Mouse (Mus musculus) myocyte (in vitro differentiated cells): Measurements from ENCODE around the gene Eps8. TPM values are rescaled to one million over a fixed set of nuclear protein-coding genes. Genes with fewer than 3 reads are reported as not detected.
A peak's percentile ranks its signal among the peaks of the same experiment; 100 is the strongest.

Experiments
- H3K27me3 ChIP-seq: one replicate; pipeline ENCODE4 v1.6.1; 2011; ENCODE audit not compliant: control insufficient read depth, insufficient read depth, insufficient read length
- H3K36me3 ChIP-seq: one replicate; pipeline ENCODE4 v1.6.1; 2011; ENCODE audit not compliant: control insufficient read depth, insufficient read depth
- H3K4me2 ChIP-seq: one replicate; pipeline ENCODE4 v1.6.1; 2011; ENCODE audit warnings: low read depth, control low read depth
- H3K4me3 ChIP-seq: one replicate; pipeline ENCODE4 v1.5.1; 2011; ENCODE audit warnings: mild to moderate bottlenecking, control low read depth, moderate library complexity
- H3K79me2 ChIP-seq: one replicate; pipeline ENCODE4 v1.6.1; 2011; ENCODE audit not compliant: control insufficient read depth, insufficient read depth
- H3ac ChIP-seq: one replicate; pipeline ENCODE4 v1.6.1; 2011; ENCODE audit not compliant: control insufficient read depth, insufficient read length
- CEBPB ChIP-seq: IDR thresholded peaks from 2 replicates; pipeline ENCODE4 v1.6.1; 2011; ENCODE audit warnings: mild to moderate bottlenecking, moderate library complexity; ENCODE audit not compliant: poor library complexity, insufficient read depth, severe bottlenecking
- E2F4 ChIP-seq: IDR thresholded peaks from one replicate; pipeline ENCODE4 v1.6.1; 2011; ENCODE audit warnings: mild to moderate bottlenecking, control low read depth, moderate library complexity; ENCODE audit not compliant: insufficient read depth
- MAX ChIP-seq: IDR thresholded peaks from one replicate; pipeline ENCODE4 v1.6.1; 2011; ENCODE audit warnings: low read depth, mild to moderate bottlenecking, control low read depth
- MYOD1 ChIP-seq, 3 experiments: IDR thresholded peaks; one replicate each; pipeline ENCODE4 v1.6.1; 2011; ENCODE audit warnings: control low read depth in 2 of 3, low read depth in 2 of 3, mild to moderate bottlenecking in 2 of 3, moderate library complexity in 1 of 3; ENCODE audit not compliant: insufficient read length in 2 of 3, control insufficient read depth in 1 of 3
- MYOG ChIP-seq, 3 experiments: IDR thresholded peaks; one replicate each; pipeline ENCODE4 v1.6.1; 2011; ENCODE audit warnings: control low read depth in 2 of 3, low read depth in 2 of 3, mild to moderate bottlenecking in 2 of 3; ENCODE audit not compliant: insufficient read length in 2 of 3, control insufficient read depth in 1 of 3, insufficient read depth in 1 of 3
- POLR2A ChIP-seq: IDR thresholded peaks from one replicate; pipeline ENCODE4 v1.6.1; 2011; ENCODE audit warnings: low read depth, mild to moderate bottlenecking, control low read depth, moderate library complexity; ENCODE audit not compliant: insufficient read length
- POLR2AphosphoS2 ChIP-seq: IDR thresholded peaks from one replicate; pipeline ENCODE4 v1.6.1; 2011; ENCODE audit warnings: low read depth, control low read depth; ENCODE audit not compliant: insufficient read length
- REST ChIP-seq: IDR thresholded peaks from one replicate; pipeline ENCODE4 v1.6.1; 2011; ENCODE audit warnings: mild to moderate bottlenecking, control low read depth, moderate library complexity; ENCODE audit not compliant: insufficient read depth, insufficient read length
- SRF ChIP-seq: IDR thresholded peaks from one replicate; pipeline ENCODE4 v1.6.1; 2011; ENCODE audit warnings: low read depth; ENCODE audit not compliant: control insufficient read depth, insufficient read length
- TCF12 ChIP-seq: IDR thresholded peaks from one replicate; pipeline ENCODE4 v1.6.1; 2011; ENCODE audit warnings: mild to moderate bottlenecking, control low read depth; ENCODE audit not compliant: poor library complexity, insufficient read depth, severe bottlenecking
- TCF3 ChIP-seq: IDR thresholded peaks from one replicate; pipeline ENCODE4 v1.6.1; 2011; ENCODE audit warnings: low read depth, control low read depth; ENCODE audit not compliant: insufficient read length
- USF1 ChIP-seq: IDR thresholded peaks from one replicate; pipeline ENCODE4 v1.6.1; 2011; ENCODE audit warnings: low read depth, mild to moderate bottlenecking, control low read depth, moderate library complexity
- polyA plus RNA-seq: library from polyadenylated mRNA; unstranded; fragments of >200 nt; fragmentation: generic; extraction: Trizol; gene quantifications from one replicate; pipeline ENCODE4 v1.2.1, GENCODE M21; 2012; ENCODE audit warnings: missing spikeins

Gene Eps8
- polyA plus RNA-seq, 1 experiment = 12.4 TPM

DNA sequence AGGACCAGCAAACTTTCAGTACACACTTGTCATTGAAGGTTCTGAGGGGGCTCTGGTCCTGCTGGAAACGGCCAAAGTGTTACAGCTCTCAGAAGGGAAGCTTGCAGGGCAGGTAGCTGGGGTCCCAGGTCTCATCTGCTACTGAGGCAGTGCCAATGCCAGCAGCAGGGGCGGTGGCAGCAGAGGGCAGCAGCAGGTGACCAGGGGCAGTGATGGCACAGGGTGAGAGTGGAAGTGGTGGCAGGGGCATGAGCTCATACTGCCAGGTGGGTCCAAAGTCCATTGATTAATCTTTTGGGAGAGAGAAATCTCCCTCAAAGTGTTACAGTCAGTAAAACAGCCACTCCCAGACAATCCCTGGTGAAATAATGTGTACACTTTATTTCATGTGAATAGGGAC is 188.4 kb downstream of the Eps8 start:
- no peaks in the 10 kb centered on the region for H3K27me3 ChIP-seq
- no peak for TF ChIP-seq E2F4
- no peak for TF ChIP-seq POLR2AphosphoS2
- TF ChIP-seq TCF12 = no peak
- no peak for TF ChIP-seq USF1
- no peak for TF ChIP-seq SRF
- TF ChIP-seq MAX = no peak
- no peak for TF ChIP-seq CEBPB
- TF ChIP-seq TCF3 = no peak
- no peak for TF ChIP-seq MYOD1 (IDR thresholded peaks at IDR 0.05; ENCODE audit: control insufficient read depth in 1 of 3, insufficient read length in 2 of 3, low read depth in 2 of 3)
- no peak for TF ChIP-seq REST
- no peak for TF ChIP-seq POLR2A
- no peak overlapping the region for H3K4me2 ChIP-seq

GRCm38 (mm10) chr6:137465253-137465652 is 189.4 kb downstream of the Eps8 start:
- TF ChIP-seq CEBPB (peak; percentile 94), MYOG (IDR thresholded peaks at IDR 0.05; ENCODE audit: control insufficient read depth in 1 of 3, insufficient read depth in 1 of 3, insufficient read length in 2 of 3, low read depth in 2 of 3) (peak in 1 of 3 experiments; percentile 33), TCF12 (no peak)
- peak overlapping the region; percentile 24 for H3K4me2 ChIP-seq

More for the DNA sequence above, 188.4 kb downstream of the Eps8 start:
- Histone ChIP-seq H3K79me2 (no peaks in the 10 kb centered on the region), H3ac (no peak overlapping the region), H3K36me3 (no peaks in the 10 kb centered on the region), H3K4me3 (no peak overlapping the region)

DNA sequence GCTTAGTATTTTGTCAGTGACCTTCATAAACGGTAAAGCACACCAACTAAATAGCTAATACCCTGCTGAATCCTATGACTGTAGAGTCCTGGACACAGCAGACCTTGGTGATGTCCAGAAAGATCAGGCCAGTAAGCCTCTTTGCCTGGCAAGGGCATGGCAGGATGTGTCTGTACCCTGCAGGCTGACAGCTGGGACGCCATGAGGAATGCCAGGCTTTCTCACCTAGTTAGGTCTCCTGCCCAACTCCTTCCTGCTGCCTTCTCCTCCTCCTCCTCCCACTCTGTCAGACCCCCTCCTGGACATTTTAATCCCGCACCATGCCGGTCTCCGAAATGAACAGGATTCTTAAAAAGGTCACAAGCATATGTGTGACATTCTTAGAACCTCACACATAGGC is 190.9 kb downstream of the Eps8 start:
- Histone ChIP-seq H3K36me3 (no peaks in the 10 kb centered on the region), H3K4me2 (no peak overlapping the region), H3K27me3 (no peaks in the 10 kb centered on the region), H3K79me2 (no peaks in the 10 kb centered on the region), H3ac (no peak overlapping the region), H3K4me3 (no peak overlapping the region)
- TF ChIP-seq POLR2AphosphoS2 (no peak), MYOD1 (IDR thresholded peaks at IDR 0.05; ENCODE audit: control insufficient read depth in 1 of 3, insufficient read length in 2 of 3, low read depth in 2 of 3) (no peak), REST (no peak), TCF3 (no peak), MAX (no peak), USF1 (no peak), CEBPB (no peak), SRF (no peak), POLR2A (no peak), MYOG (IDR thresholded peaks at IDR 0.05; ENCODE audit: control insufficient read depth in 1 of 3, insufficient read depth in 1 of 3, insufficient read length in 2 of 3, low read depth in 2 of 3) (no peak), TCF12 (no peak), E2F4 (no peak)

More at GRCm38 (mm10) chr6:137465253-137465652, 189.4 kb downstream of the Eps8 start:
- no peaks in the 10 kb centered on the region for H3K79me2 ChIP-seq
- H3K36me3 ChIP-seq = no peaks in the 10 kb centered on the region
- H3ac ChIP-seq = no peak overlapping the region
- no peaks in the 10 kb centered on the region for H3K27me3 ChIP-seq
- no peak overlapping the region for H3K4me3 ChIP-seq

- H3K79me2 ChIP-seq = no peaks in the 10 kb centered on the region
- H3K27me3 ChIP-seq = no peaks in the 10 kb centered on the region
- no peak overlapping the region for H3K4me2 ChIP-seq
- no peak overlapping the region for H3K4me3 ChIP-seq
- TF ChIP-seq E2F4 = no peak
- TF ChIP-seq USF1 = no peak
- TF ChIP-seq MAX = no peak
- H3ac ChIP-seq = no peak overlapping the region
- H3K36me3 ChIP-seq = no peaks in the 10 kb centered on the region
Observed at GRCm38 (mm10) chr6:137458136-137458535, 196.5 kb downstream of the Eps8 start.

GRCm38 (mm10) chr6:137457210-137457609 is 197.5 kb downstream of the Eps8 start:
- H3ac ChIP-seq = no peak overlapping the region
- no peaks in the 10 kb centered on the region for H3K36me3 ChIP-seq
- no peaks in the 10 kb centered on the region for H3K79me2 ChIP-seq
- H3K4me3 ChIP-seq = no peak overlapping the region
- no peak for TF ChIP-seq CEBPB
- TF ChIP-seq USF1 = no peak
- no peak for TF ChIP-seq TCF12
- TF ChIP-seq POLR2A = no peak
- TF ChIP-seq TCF3 = no peak
- TF ChIP-seq MYOG (IDR thresholded peaks at IDR 0.05; ENCODE audit: control insufficient read depth in 1 of 3, insufficient read depth in 1 of 3, insufficient read length in 2 of 3, low read depth in 2 of 3) = no peak
- no peak for TF ChIP-seq POLR2AphosphoS2
- no peak for TF ChIP-seq E2F4
- TF ChIP-seq MAX = no peak
- no peak for TF ChIP-seq SRF
- TF ChIP-seq MYOD1 (IDR thresholded peaks at IDR 0.05; ENCODE audit: control insufficient read depth in 1 of 3, insufficient read length in 2 of 3, low read depth in 2 of 3) = no peak
- TF ChIP-seq REST = no peak
- H3K27me3 ChIP-seq = no peaks in the 10 kb centered on the region
- no peak overlapping the region for H3K4me2 ChIP-seq
